In the genomic region with DNA sequence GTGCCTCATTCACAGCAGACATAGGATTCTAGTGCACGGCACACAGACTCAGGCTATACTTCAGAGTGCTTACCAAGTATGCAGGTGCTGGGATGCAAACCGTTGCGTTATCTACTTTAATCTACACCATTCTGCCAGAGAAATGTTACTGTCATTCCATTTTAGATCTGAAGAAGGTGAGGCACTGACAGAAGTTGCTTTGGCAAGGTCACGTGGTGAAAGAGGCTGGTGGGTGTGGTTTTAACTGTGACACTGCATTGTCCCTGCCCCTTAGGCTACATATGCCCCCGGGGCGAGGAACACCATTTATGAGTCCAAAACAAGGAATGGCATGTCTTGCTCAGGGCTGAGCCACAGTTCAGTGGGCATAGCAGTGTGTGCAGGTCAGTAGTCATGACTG, we compare ENCODE assay signal across 10 mouse cellular contexts. TPM values are rescaled to one million over a fixed set of nuclear protein-coding genes. Genes with fewer than 3 reads are reported as not detected.
DNase-seq lines count a peak whose midpoint lies in the region; ATAC-seq and TF ChIP-seq lines count a peak whose summit lies in the region.
"Had no signal": no experiment of that assay in that cellular context is flagged by ENCODE, and none has a peak within 500 bp of the region (broad histone marks: within the 10 kb centered on the region; RNA-seq: fewer than 3 reads in every experiment).

No protein-coding gene starts in this region.

- intact Hi-C loops in heart, postnatal 14 days (cut with DNase I), result no loop called here

- no peaks in the 10 kb centered on the region for H3K27me3 ChIP-seq in heart, embryonic 10.5 days (ENCODE audit: insufficient read depth, poor library complexity, severe bottlenecking)
- H3K27me3 ChIP-seq in lung, embryonic 14.5 days (ENCODE audit: insufficient read depth, low read length), result no peaks in the 10 kb centered on the region
- H3K27me3 ChIP-seq in stomach, embryonic 16.5 days (ENCODE audit: control insufficient read depth, insufficient read depth, low read length), result no peaks in the 10 kb centered on the region

- 0 out of 2 replicates have a peak, but pooled peaks have one; percentile 2 for ATAC-seq in lung, embryonic 14.5 days (ENCODE audit: insufficient read depth)
- ATAC-seq in stomach, embryonic 16.5 days (ENCODE audit: insufficient read depth, low FRiP score), result no peak
- ATAC-seq: forebrain, embryonic 16.5 days had no signal

- H3K4me1 ChIP-seq in heart, embryonic 10.5 days, result peaks cover 66% of the 10 kb centered on the region
- H3K4me1 ChIP-seq in lung, embryonic 14.5 days (ENCODE audit: insufficient read depth), result peaks cover 19% of the 10 kb centered on the region
- peaks cover 45% of the 10 kb centered on the region for H3K4me1 ChIP-seq in embryonic fibroblast, embryonic 13.5 days (ENCODE audit: control insufficient read depth, insufficient read depth, low read length)
- H3K4me1 ChIP-seq in stomach, embryonic 16.5 days (ENCODE audit: control insufficient read depth, insufficient read depth, low read length), result peaks cover 71% of the 10 kb centered on the region

- H3K27ac ChIP-seq in heart, embryonic 10.5 days, result peak overlapping the region; percentile 72; the same call in 1 of the 2 replicates
- peak overlapping the region; percentile 84 for H3K27ac ChIP-seq in lung, embryonic 14.5 days (ENCODE audit: low read depth)
- peak overlapping the region; percentile 75 for H3K27ac ChIP-seq in embryonic fibroblast, embryonic 13.5 days (ENCODE audit: insufficient read depth, low read length)
- H3K27ac ChIP-seq in stomach, embryonic 16.5 days (ENCODE audit: low read length), result peak overlapping the region; percentile 83

- no peaks in the 10 kb centered on the region for H3K9me3 ChIP-seq in heart, embryonic 10.5 days
- no peaks in the 10 kb centered on the region for H3K9me3 ChIP-seq in lung, embryonic 14.5 days (ENCODE audit: low read depth, low read length)
- H3K9me3 ChIP-seq in stomach, embryonic 16.5 days (replicated peaks; ENCODE audit: control insufficient read depth, low read length), result no peaks in the 10 kb centered on the region

- 77% methylated on average over 6 of the region's 6 CpGs for WGBS in heart, embryonic 10.5 days
- 79% methylated on average over 6 of the region's 6 CpGs for WGBS in lung, embryonic 14.5 days
- 81% methylated on average over 6 of the region's 6 CpGs for WGBS in stomach, embryonic 16.5 days

- H3K4me3 ChIP-seq in heart, embryonic 10.5 days, result no peak overlapping the region
- no peak overlapping the region for H3K4me3 ChIP-seq in lung, embryonic 14.5 days (ENCODE audit: low read depth, low read length)
- no peak overlapping the region for H3K4me3 ChIP-seq in embryonic fibroblast, embryonic 13.5 days (ENCODE audit: insufficient read depth, low read length)
- H3K4me3 ChIP-seq in stomach, embryonic 16.5 days (replicated peaks; ENCODE audit: low read length), result no peak overlapping the region

- no peak for DNase-seq in heart, embryonic 10.5 days (ENCODE audit: low spot score)
- no peak for DNase-seq in heart, postnatal 14 days
- no peak for DNase-seq in lung, embryonic 14.5 days
- DNase-seq in lung, postnatal 14 days, result no peak
- no peak for DNase-seq in adrenal gland, postnatal 10 days
- DNase-seq in layer of hippocampus, postnatal 14 days (ENCODE audit: low spot score in 2 of 2), result no peak
- DNase-seq: cerebellum, postnatal 14 days had no signal

- H3K36me3 ChIP-seq in heart, embryonic 10.5 days, result no peaks in the 10 kb centered on the region
- H3K36me3 ChIP-seq in lung, embryonic 14.5 days (ENCODE audit: insufficient read depth), result no peaks in the 10 kb centered on the region
- H3K36me3 ChIP-seq in stomach, embryonic 16.5 days (ENCODE audit: control insufficient read depth, insufficient read depth, low read length), result no peaks in the 10 kb centered on the region

- no peak overlapping the region for H3K9ac ChIP-seq in lung, embryonic 14.5 days
- H3K9ac ChIP-seq in stomach, embryonic 16.5 days (ENCODE audit: low read length), result 0 out of 2 replicates have a peak overlapping the region, but pooled peaks have one; percentile 21

- TF ChIP-seq POLR2A in embryonic fibroblast, embryonic 13.5 days (IDR thresholded peaks at IDR 0.05; ENCODE audit: low read depth, low read length), result no peak

- no peak overlapping the region for H3K4me2 ChIP-seq in lung, embryonic 14.5 days
- no peak overlapping the region for H3K4me2 ChIP-seq in stomach, embryonic 16.5 days (ENCODE audit: low read depth, low read length)

- no peak for TF ChIP-seq CTCF in lung, embryonic 14.5 days (IDR thresholded peaks at IDR 0.05; ENCODE audit: low read depth)
- no peak for TF ChIP-seq CTCF in embryonic fibroblast, embryonic 13.5 days (IDR thresholded peaks at IDR 0.05; ENCODE audit: borderline replicate concordance, insufficient read depth, low read length)

RNA-seq across cellular contexts. Expression of a gene that starts 16.7 kb away (rescaled TPM):
- polyA plus RNA-seq in heart, embryonic 10.5 days (2016; fragmentation: Nextera tagmentation; extraction: Ambion mirVana), result 52.5 and 84.3 TPM in 2 replicates
- 100 to 1,000 TPM; 271 to 430 TPM for total RNA-seq in heart, postnatal 14 days (2021)
- 95.9 and 112 TPM in 2 replicates for polyA plus RNA-seq in lung, embryonic 14.5 days (2014; fragmentation: Nextera tagmentation; extraction: Ambion mirVana)
- 451 and 719 TPM in 2 replicates for polyA plus RNA-seq in embryonic fibroblast, embryonic 13.5 days (2011; ENCODE audit: insufficient read length, low read depth, missing spikeins)
- 386 and 449 TPM in 2 replicates for polyA plus RNA-seq in stomach, embryonic 16.5 days (2015; fragmentation: Nextera tagmentation; extraction: Ambion mirVana)
- total RNA-seq in adrenal gland, postnatal 10 days (2021), result 100 to 1,000 TPM; 161 to 192 TPM
- 10 to 100 TPM; 85.8 to 94.7 TPM for total RNA-seq in layer of hippocampus, postnatal 14 days (2021)
